Mouse (Mus musculus) kidney, embryonic 14.5 days (tissue): ENCODE measurements at regions not wholly inside any gene's neighbourhood (a gene's known extent, or its start where the extent isn't known, plus 50 kb on each side); places are given as distances from the start of the nearest gene placed in this dataset. TPM values are rescaled to one million over a fixed set of nuclear protein-coding genes. Genes with fewer than 3 reads are reported as not detected.

Source experiments
- ATAC-seq: fragments of 200-750 bp; cut with Nextera tagmentation; 2 replicates; pipeline ENCODE4 v1.8.0; 2017; ENCODE audit warnings: moderate number of reproducible peaks, mild to moderate bottlenecking, moderate TSS enrichment, moderate library complexity; ENCODE audit not compliant: low FRiP score, low TSS enrichment
- H3K27ac ChIP-seq: fragments of 300-500 bp; sonication (generic); 2 replicates; pipeline ENCODE4 v1.5.1; 2014; ENCODE audit warnings: low read depth, mild to moderate bottlenecking, low read length, moderate library complexity, mixed read lengths
- H3K27me3 ChIP-seq: fragments of 300-500 bp; sonication (generic); 2 replicates; pipeline ENCODE4 v1.6.1; 2014; ENCODE audit warnings: mild to moderate bottlenecking, low read length; ENCODE audit not compliant: control insufficient read depth, insufficient read depth
- H3K36me3 ChIP-seq: fragments of 300-500 bp; sonication (generic); 2 replicates; pipeline ENCODE4 v1.6.1; 2014; ENCODE audit warnings: low read length, mixed read lengths; ENCODE audit not compliant: control insufficient read depth, insufficient read depth
- H3K4me1 ChIP-seq: fragments of 300-500 bp; sonication (generic); 2 replicates; pipeline ENCODE4 v1.6.1; 2014; ENCODE audit warnings: low read length, mixed read lengths; ENCODE audit not compliant: control insufficient read depth, insufficient read depth
- H3K4me2 ChIP-seq: fragments of 300-500 bp; sonication (generic); replicated peaks from 2 replicates; pipeline ENCODE4 v1.6.1; 2014; ENCODE audit warnings: low read depth, mild to moderate bottlenecking, low read length
- H3K4me3 ChIP-seq: fragments of 300-500 bp; sonication (generic); 2 replicates; pipeline ENCODE4 v1.5.1; 2014; ENCODE audit warnings: mild to moderate bottlenecking, low read length
- H3K9ac ChIP-seq: fragments of 300-500 bp; sonication (generic); 2 replicates; pipeline ENCODE4 v1.6.1; 2014; ENCODE audit warnings: low read depth, mild to moderate bottlenecking, low read length, moderate library complexity
- H3K9me3 ChIP-seq: fragments of 300-500 bp; sonication (generic); 2 replicates; pipeline ENCODE4 v1.6.1; 2016; ENCODE audit warnings: low read length; ENCODE audit not compliant: control insufficient read depth
- WGBS: fragments of 180-500 bp; shearing (Covaris S2); extraction: QIAGEN DNeasy Blood & Tissue Kit; methylation state at CpG from one replicate; pipeline ENCODE4 v1.1.7; 2014; 5-methylcytosine and 5-hydroxymethylcytosine counted together
- microRNA-seq: library from miRNA; unstranded; fragments of <30 nt; microRNA quantifications from one replicate; pipeline ENCODE4, GENCODE M21; 2016

DNA sequence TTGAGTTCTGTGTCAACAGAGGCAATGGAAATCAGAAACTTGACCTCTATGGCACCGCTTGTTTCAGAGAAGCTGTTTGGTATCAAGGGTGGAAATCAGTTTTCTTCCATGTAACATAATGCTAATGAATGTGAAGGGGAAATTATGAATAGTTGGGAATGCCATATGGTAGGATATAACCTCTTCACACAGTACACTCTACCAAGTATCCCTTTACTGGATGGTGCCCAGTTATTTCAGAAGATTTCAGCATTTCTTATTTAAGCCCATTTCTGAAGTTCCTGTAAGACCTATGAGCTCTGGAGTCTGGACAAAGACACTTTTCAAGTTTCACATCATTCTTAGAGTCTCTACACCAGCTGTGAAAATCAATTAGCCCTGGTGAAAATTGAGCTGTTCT lies 887.3 kb upstream of the Flrt2 start:
- H3K36me3 ChIP-seq, result no peaks in the 10 kb centered on the region
- H3K9me3 ChIP-seq, result no peaks in the 10 kb centered on the region
- 97% methylated on average over 1 of the region's 1 CpGs for WGBS
- no peak overlapping the region for H3K4me2 ChIP-seq
- ATAC-seq, result no peak
- no peaks in the 10 kb centered on the region for H3K4me1 ChIP-seq
- no peak overlapping the region for H3K27ac ChIP-seq
- H3K9ac ChIP-seq, result no peak overlapping the region
- H3K27me3 ChIP-seq, result no peaks in the 10 kb centered on the region
- no peak overlapping the region for H3K4me3 ChIP-seq

DNA sequence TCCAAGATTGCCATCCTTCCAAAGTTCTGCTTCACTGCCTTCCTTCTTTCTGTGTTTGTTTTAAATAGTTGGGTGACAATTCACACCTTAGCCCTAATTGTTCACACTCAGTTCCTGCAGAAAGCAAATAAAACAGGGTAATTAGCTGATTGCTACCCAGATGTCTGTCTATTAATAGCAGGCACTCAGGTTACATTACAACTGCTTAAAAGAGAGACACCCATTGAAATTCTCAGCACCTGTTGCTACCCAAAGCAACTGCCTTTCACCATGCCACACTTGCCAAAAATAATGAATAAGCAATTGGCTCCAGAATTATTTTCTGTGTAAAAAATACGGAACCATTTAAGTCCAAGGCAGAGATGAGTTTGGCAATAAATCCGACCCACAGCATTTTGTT lies 860.6 kb upstream of the Flrt2 start:
- no peaks in the 10 kb centered on the region for H3K4me1 ChIP-seq
- no peak overlapping the region for H3K9ac ChIP-seq
- no peaks in the 10 kb centered on the region for H3K36me3 ChIP-seq
- H3K27ac ChIP-seq, result no peak overlapping the region
- H3K4me3 ChIP-seq, result no peak overlapping the region
- H3K4me2 ChIP-seq, result no peak overlapping the region
- 79% methylated on average over 2 of the region's 2 CpGs for WGBS
- H3K27me3 ChIP-seq, result no peaks in the 10 kb centered on the region
- H3K9me3 ChIP-seq, result no peaks in the 10 kb centered on the region
- no peak for ATAC-seq

DNA sequence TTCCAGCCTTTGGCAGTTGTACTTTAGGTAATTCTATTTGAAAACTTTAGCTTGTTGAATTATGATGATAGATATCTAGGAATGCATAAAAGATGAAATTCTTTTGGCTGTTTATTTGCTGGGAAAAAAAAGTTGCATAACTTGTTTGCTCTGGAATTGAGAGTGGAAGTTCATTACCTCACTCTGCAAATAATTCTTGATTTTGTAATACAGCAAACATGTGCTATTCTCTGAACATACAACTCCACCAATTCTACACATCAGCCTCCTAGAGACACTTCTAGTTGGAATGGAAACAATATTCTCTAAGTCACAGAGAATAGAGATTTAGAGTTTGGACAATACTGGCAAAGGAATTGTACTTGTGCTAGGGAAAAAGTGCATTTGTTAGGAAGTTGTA lies 829.3 kb upstream of the Flrt2 start:
- Histone ChIP-seq H3K9me3 (no peaks in the 10 kb centered on the region), H3K9ac (no peak overlapping the region), H3K27ac (no peak overlapping the region), H3K4me2 (no peak overlapping the region), H3K4me3 (no peak overlapping the region), H3K36me3 (no peaks in the 10 kb centered on the region), H3K27me3 (no peaks in the 10 kb centered on the region), H3K4me1 (no peaks in the 10 kb centered on the region)
- ATAC-seq, result no peak

DNA sequence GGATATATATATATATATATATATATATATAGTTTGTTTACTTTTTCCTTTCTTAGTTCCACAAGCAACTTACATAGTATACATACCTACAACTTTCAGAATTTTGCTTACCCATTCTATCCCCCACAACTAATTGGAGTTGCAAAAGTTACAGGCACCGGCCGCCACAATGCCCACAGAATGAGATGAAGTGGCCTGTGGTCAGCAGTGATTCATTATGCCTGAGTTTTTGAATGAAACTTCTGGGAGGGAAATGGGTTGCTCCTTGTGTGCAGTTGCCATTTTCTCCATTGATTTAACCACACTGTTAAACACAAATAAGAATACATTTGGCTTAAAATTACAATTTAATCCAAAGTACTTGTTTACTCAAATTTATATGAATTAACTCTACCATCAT lies 781.2 kb upstream of the Flrt2 start:
- ATAC-seq, result no peak
- Histone ChIP-seq H3K4me1 (no peaks in the 10 kb centered on the region), H3K4me2 (no peak overlapping the region), H3K9ac (no peak overlapping the region), H3K9me3 (no peaks in the 10 kb centered on the region), H3K36me3 (no peaks in the 10 kb centered on the region), H3K4me3 (no peak overlapping the region), H3K27ac (no peak overlapping the region), H3K27me3 (no peaks in the 10 kb centered on the region)
- WGBS, result 93% methylated on average over 2 of the region's 2 CpGs

DNA sequence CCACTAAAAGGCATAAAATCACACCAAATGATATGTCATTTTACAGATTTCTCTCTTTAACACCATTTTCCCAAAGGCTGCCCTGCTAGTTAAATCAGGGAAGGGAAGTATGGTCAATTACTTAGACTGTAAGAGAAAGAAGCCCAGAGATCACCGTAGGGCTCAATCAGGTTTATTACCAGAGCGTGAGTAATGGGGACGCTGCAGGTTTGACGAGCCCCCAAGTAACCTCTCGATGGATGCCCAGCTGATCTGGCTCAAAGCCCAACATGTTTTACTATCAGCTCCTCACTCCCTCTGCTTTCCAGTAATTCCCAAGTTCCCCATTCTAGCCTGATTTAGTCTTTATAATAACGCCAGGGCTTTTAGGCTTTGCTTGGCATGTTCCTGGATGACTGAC lies 749.0 kb upstream of the Flrt2 start:
- Histone ChIP-seq H3K4me1 (no peaks in the 10 kb centered on the region), H3K27me3 (no peaks in the 10 kb centered on the region), H3K4me3 (no peak overlapping the region), H3K27ac (no peak overlapping the region), H3K4me2 (no peak overlapping the region), H3K36me3 (no peaks in the 10 kb centered on the region), H3K9ac (no peak overlapping the region), H3K9me3 (no peaks in the 10 kb centered on the region)
- WGBS, result 27% methylated on average over 6 of the region's 6 CpGs
- ATAC-seq, result no peak

Small RNA genes in the stretch of these regions (microRNA-seq; reads per million reads assigned to microRNA genes)
- gene Mir8099-2, result not detected
